Mouse (Mus musculus) left cerebral cortex, adult 9 months (tissue): Measurements from ENCODE around the gene Cmtm4.

Experiments used
- DNase-seq, 2 experiments: peaks; one replicate each; pipeline ENCODE4 v3.0.0; 2022; ENCODE audit warnings: low spot score in 2 of 2

The Cmtm4 gene

DNA sequence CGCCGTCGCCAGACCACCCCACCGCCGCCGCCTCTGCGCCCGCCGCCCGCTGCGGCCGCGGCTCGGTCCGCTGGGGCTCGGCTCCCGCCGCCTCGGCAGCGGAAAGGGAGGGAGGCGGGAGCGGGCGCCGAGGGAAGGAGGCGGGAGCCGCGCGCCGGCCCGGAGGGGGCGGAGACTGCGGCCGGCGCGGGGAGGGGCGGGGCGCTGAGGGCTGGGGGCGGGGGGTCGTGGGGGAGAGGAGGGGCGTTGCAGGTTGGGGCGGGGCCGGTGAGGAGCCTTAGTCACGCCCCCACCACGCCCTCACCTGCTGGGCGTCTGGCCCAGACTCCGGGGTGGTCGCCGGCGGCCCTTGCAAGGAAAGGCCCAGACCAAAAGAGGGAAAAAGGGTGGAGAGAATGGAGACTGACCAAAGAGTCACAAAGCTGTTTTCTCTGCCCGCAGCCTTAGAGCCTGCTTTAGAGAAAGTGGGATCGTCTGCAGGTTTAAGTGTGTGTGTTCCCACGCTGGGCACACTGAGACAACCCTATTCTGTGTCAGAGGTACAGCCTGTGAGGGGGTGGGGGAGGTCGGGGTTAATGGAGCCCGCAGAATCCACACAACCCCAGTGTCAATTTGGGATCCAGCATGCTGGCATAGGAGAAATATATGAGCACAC is at the start of gene Cmtm4:
Cmtm4 (minus strand) TSS at position 105 of the 655 bp plus-strand sequence.
- DNase-seq: no peak

- DNase-seq: no peak
Observed at GRCm38 (mm10) chr8:104445248-104445647, 49.6 kb upstream of the Cmtm4 start.

DNA sequence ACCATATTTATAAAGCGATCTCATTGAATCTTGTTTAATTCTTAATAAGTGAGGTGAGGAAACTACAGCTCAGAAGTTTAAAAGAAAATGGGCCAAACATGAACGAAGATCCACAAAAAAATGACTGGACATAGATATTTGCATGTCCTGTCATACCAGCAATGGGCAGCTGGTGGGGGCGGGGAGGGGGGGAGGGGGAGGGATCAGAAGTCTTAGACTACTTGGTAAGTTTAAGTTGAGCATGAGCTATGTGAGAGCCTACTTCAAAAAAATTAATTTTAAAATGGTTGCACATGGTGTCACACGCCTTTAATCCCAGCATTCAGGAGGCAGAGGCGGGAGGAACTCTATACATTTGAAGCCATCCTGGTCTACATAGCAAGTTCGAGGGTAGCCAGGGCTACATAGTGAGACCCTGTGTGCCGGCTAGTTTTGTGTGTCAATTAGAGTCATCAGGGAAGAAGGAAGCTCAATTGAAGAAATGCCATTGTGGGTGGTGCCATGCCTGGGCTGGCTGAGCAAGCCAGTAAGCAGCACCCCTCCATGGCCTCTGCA is 47.6 kb upstream of the Cmtm4 start:
- DNase-seq: no peak

- peak; percentile 66 to 93 for DNase-seq
Observed at GRCm38 (mm10) chr8:104442299-104443124, 46.9 kb upstream of the Cmtm4 start, which contains the start of gene Dync1li2. TSS of gene Dync1li2 (minus strand) at chr8:104443047.

GRCm38 (mm10) chr8:104441613-104442012 is 46.0 kb upstream of the Cmtm4 start:
- DNase-seq: peak in 1 of 2 experiments; percentile 41

- DNase-seq: no peak
Observed at GRCm38 (mm10) chr8:104439461-104439860, 43.9 kb upstream of the Cmtm4 start.

DNA sequence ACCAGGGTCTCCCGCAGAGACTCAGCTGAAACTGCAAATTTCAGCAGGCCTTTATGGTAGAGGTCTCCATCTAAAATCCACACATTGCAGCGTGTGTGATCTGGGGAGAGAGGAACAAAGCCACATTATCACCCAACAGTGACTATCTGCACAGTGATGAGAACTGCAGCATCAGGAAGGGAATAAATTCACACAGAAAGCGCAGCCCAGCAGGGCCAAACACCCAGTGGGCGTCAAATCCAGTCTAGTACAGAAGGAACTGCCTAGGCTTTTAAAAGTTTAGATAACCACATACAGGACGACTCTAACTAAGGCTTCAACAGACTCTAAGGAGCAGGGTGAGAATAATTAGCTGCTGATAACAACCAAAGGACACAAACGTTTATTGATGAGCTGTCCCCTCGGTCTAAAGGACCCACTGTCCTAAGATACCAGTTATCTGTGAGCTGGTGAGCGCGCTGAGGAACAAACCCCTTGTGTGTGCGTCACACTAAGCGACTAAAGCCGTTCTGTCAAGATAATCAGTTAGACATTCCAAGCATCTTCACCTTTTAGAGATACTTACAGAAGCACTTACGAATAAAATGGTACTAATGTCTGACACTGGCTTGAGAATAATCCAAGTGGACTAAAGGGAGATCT is 42.0 kb upstream of the Cmtm4 start:
- peak in 1 of 2 experiments; percentile 64 for DNase-seq

GRCm38 (mm10) chr8:104436591-104436990 is 41.0 kb upstream of the Cmtm4 start:
- no peak for DNase-seq

DNA sequence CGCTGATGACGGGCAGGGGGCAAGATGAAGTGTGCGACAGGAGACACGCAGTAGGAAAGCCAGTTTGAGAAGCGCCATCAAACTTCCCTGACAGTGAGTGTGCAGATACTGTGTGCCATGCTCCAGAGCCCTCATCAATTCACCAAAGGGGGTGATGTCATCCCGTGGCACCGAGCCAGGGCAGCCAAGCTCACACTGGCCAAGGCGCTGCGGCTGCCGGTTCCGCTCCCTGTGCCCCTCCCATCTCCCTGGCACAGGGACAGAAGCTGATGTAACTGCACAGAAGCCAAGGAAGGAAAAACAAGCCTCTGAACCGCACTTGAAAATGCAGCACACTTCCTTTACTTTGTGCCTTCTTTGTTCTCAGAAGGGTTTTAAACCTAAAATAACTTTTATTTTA is 40.4 kb upstream of the Cmtm4 start:
- DNase-seq: peak; percentile 88 to 98

DNA sequence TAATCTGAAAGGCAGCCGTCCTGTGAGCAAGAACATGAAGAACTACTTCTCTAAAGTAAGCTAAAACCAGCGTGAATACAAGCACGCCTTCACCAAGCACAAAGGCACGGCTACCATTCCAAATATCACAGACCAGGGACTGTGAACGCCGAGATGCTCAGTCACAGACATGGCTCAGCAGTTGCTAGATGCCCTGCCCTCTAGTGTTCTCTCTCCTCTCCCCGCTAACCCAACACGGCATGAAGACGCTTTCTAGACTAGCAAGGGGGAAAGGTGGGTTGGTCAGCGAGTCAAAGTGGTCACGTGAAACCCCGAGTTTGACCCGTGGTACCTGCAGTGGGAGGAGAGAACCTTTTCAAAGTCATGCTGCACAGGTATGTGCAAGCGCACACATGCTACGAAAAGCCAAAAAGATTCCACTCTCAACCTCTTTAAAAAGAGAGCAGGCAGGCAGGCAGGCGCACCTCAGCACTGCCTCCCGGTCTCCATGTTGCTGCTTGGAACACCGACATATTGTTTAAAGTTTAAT is 39.3 kb upstream of the Cmtm4 start:
- DNase-seq: peak in 1 of 2 experiments; percentile 43

DNA sequence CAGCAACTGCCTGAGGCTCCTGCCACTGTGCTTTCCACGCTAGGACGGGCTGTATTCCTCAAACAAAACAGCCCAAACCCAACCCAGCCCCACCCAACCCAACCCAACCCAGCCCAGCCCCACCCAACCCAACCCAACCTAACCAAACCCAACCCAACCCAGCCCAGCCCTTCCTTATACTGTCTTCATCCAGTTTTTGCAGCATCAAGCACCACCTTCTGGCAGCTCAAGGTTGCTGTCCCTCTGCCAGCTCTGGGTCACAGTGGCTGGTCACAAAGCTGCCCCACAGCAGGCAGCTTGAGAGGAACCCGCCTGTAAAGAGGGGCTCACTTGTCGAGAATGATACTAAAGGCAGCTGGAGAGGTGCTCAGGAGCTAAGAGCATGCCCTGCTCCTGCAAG is 38.7 kb upstream of the Cmtm4 start:
- no peak for DNase-seq

- DNase-seq: no peak
Observed at GRCm38 (mm10) chr8:104433191-104433842, 37.7 kb upstream of the Cmtm4 start.

GRCm38 (mm10) chr8:104432656-104433055 is 37.0 kb upstream of the Cmtm4 start:
- no peak for DNase-seq

- no peak for DNase-seq
Observed at GRCm38 (mm10) chr8:104430230-104430629, 34.6 kb upstream of the Cmtm4 start.

GRCm38 (mm10) chr8:104427703-104428102 is 32.1 kb upstream of the Cmtm4 start:
- DNase-seq: no peak

DNA sequence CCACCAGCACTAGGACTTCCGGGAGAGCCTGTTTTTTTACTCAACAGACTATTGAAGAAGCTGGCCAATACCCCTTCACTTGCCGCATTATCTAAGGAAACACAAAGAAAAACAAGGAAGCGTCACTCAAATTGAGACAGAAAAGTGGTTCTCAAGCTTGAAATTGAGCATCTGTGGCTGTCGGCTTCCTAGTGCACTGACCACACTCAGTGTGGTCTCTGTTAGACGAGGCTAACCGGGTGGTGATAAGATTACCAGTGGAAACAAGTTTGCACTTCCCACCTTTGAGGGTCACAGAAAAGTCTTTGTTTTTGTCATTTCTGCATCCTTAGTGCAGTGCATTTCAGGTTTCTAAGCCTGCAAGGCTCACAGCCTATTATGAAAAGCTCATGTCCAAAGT is 26.7 kb upstream of the Cmtm4 start:
- no peak for DNase-seq

DNA sequence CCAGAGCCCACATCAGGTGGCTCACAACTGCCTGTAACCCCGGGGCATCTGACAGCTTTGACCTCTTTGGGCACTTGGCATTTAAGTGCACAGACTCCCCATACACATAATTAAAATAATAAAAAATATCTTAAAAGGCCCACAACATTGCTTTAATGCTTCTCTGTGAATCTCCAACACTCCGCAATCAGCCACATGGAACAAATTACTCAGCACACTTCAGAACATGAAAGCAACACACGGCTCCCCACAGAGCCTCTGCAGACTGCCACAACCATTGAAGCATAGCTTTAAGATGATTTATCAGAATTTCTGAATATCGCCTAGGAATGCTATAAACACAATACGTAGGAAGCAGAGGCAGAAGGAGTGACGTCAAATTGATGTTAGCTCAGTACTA is 20.4 kb upstream of the Cmtm4 start:
- no peak for DNase-seq

GRCm38 (mm10) chr8:104414204-104414603 is 18.6 kb upstream of the Cmtm4 start:
- DNase-seq: no peak

DNA sequence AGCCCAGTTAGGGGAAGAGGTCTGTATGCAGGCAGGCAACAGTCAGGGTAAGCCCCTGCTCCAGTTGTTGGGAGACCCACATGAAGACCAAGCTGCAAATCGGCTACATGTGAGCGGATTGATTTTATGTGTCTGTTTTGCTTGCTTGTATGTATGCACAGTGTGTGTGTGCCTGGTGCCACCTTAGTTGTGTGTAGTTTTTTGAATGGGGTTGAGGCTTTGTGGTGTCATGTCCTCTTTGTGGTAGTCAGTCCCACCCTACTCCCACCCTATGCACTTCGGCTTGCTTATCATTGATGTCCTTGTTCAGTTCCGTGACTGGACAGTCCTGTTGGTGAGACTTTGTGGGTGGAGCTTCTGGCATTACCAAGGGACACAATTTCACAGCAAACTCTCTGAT is 18.2 kb upstream of the Cmtm4 start:
- DNase-seq: no peak

- no peak for DNase-seq
Observed at GRCm38 (mm10) chr8:104412805-104413532, 17.4 kb upstream of the Cmtm4 start.

GRCm38 (mm10) chr8:104411972-104412371 is 16.4 kb upstream of the Cmtm4 start:
- no peak for DNase-seq
